Mouse (Mus musculus) liver, postnatal 0 days (tissue): ENCODE measurements around the gene Bmp7. TPM values are rescaled to one million over a fixed set of nuclear protein-coding genes. Genes with fewer than 3 reads are reported as not detected.
A peak's percentile ranks its signal among the peaks of the same experiment; 100 is the strongest.

ENCODE experiments used
- ATAC-seq: fragments of 200-750 bp; cut with Nextera tagmentation; 2 replicates; pipeline ENCODE4 v1.8.0; 2017; ENCODE audit warnings: mild to moderate bottlenecking, moderate library complexity
- DNase-seq: peaks from one replicate; pipeline ENCODE4 v3.0.0-alpha.2; 2016
- H3K27ac ChIP-seq: fragments of 300-500 bp; sonication (generic); 2 replicates; pipeline ENCODE4 v1.5.1; 2014; ENCODE audit warnings: antibody characterized with exemption, moderate library complexity, mild to moderate bottlenecking, low read depth
- H3K27me3 ChIP-seq: fragments of 300-500 bp; sonication (generic); 2 replicates; pipeline ENCODE4 v1.6.1; 2014; ENCODE audit warnings: low read length, control low read depth, mixed read lengths; ENCODE audit not compliant: insufficient read depth
- H3K36me3 ChIP-seq: fragments of 300-500 bp; sonication (generic); replicated peaks from 2 replicates; pipeline ENCODE4 v1.6.1; 2014; ENCODE audit warnings: mild to moderate bottlenecking, control low read depth, low read length, moderate library complexity, mixed read lengths; ENCODE audit not compliant: insufficient read depth
- H3K4me1 ChIP-seq: fragments of 300-500 bp; sonication (generic); 2 replicates; pipeline ENCODE4 v1.6.1; 2014; ENCODE audit warnings: antibody characterized with exemption, mild to moderate bottlenecking, control low read depth; ENCODE audit not compliant: insufficient read depth
- H3K4me2 ChIP-seq: fragments of 300-500 bp; sonication (generic); 2 replicates; pipeline ENCODE4 v1.6.1; 2014; ENCODE audit warnings: low read depth, mild to moderate bottlenecking, low read length, moderate library complexity, mixed read lengths
- H3K4me3 ChIP-seq: fragments of 300-500 bp; sonication (generic); 2 replicates; pipeline ENCODE4 v1.5.1; 2014; ENCODE audit warnings: low read depth, low read length
- H3K9ac ChIP-seq: fragments of 300-500 bp; sonication (generic); replicated peaks from 2 replicates; pipeline ENCODE4 v1.6.1; 2014; ENCODE audit warnings: mild to moderate bottlenecking, moderate library complexity
- H3K9me3 ChIP-seq: fragments of 300-500 bp; sonication (generic); 2 replicates; pipeline ENCODE4 v1.6.1; 2016; ENCODE audit warnings: mild to moderate bottlenecking, control low read depth, low read length, mixed read lengths
- CTCF ChIP-seq: sonication (generic); IDR thresholded peaks from 2 replicates; pipeline ENCODE4 v1.5.1; 2016; ENCODE audit warnings: antibody characterized with exemption, low read depth
- EP300 ChIP-seq: IDR thresholded peaks from 2 replicates; pipeline ENCODE4 v1.6.1; 2016; ENCODE audit warnings: antibody characterized with exemption, low read depth, mild to moderate bottlenecking
- WGBS: fragments of 180-500 bp; shearing (Covaris S2); extraction: QIAGEN DNeasy Blood & Tissue Kit; methylation state at CpG from one replicate; pipeline ENCODE4 v1.1.7; 2014; ENCODE audit not compliant: insufficient replicate concordance; 5-methylcytosine and 5-hydroxymethylcytosine counted together
- polyA plus RNA-seq: library from polyadenylated mRNA; unstranded; fragments of >200 nt; fragmentation: Nextera tagmentation; extraction: Ambion mirVana; gene quantifications from 2 replicates; pipeline ENCODE4 v1.2.1, GENCODE M21; 2015

Gene Bmp7
- polyA plus RNA-seq, 1 experiment from 2014 or later: 0.32 TPM

GRCm38 (mm10) chr2:172863469-172863856 lies 76.7 kb downstream of the Bmp7 start:
- no peak for TF ChIP-seq CTCF
- TF ChIP-seq EP300: no peak
- Histone ChIP-seq H3K9ac (no peak overlapping the region), H3K4me1 (peaks cover 8% of the 10 kb centered on the region), H3K27me3 (0 out of 2 replicates have a peak, but pooled peaks cover 10% of the 10 kb centered on the region), H3K27ac (no peak overlapping the region), H3K4me3 (no peak overlapping the region), H3K9me3 (no peaks in the 10 kb centered on the region), H3K36me3 (no peaks in the 10 kb centered on the region), H3K4me2 (no peak overlapping the region)
- DNase-seq (no peak), ATAC-seq (no peak)
- WGBS: 48% methylated on average over 14 of the region's 14 CpGs

- DNase-seq (no peak), ATAC-seq (no peak)
- no peaks in the 10 kb centered on the region for H3K9me3 ChIP-seq
- 34% methylated on average over 29 of the region's 29 CpGs for WGBS
- H3K4me1 ChIP-seq: peaks cover 8% of the 10 kb centered on the region
- 0 out of 2 replicates have a peak, but pooled peaks cover 10% of the 10 kb centered on the region for H3K27me3 ChIP-seq
- no peak overlapping the region for H3K27ac ChIP-seq
- TF ChIP-seq EP300 (no peak), CTCF (no peak)
- no peaks in the 10 kb centered on the region for H3K36me3 ChIP-seq
- no peak overlapping the region for H3K4me3 ChIP-seq
- H3K9ac ChIP-seq: no peak overlapping the region
- H3K4me2 ChIP-seq: 0 out of 2 replicates have a peak overlapping the region, but pooled peaks have one; percentile 22
These were observed 77.2 kb downstream of the Bmp7 start for GRCm38 (mm10) chr2:172862850-172863468.

DNA sequence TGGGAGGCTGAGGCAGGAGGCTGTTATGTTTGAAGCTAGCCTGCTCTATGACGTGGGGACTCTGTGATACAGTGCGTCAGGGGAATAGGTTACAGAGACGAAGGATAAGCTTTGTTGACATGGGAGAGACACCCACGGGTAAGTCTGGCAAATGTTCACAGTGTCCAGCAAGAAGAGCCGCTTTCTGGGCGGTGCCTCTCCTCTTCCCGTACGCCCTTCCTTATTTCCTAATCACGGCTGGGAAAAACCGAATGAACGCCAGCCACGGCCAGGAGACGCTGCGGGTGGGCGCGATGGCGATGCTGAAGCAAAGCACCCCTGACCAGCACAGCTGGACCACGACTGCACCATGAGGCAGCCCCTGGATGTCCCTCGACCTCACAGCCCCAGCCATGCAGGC lies 77.7 kb downstream of the Bmp7 start:
- DNase-seq: no peak
- no peak for ATAC-seq
- TF ChIP-seq EP300 (no peak), CTCF (no peak)
- peaks cover 8% of the 10 kb centered on the region for H3K4me1 ChIP-seq
- no peaks in the 10 kb centered on the region for H3K36me3 ChIP-seq
- 53% methylated on average over 19 of the region's 19 CpGs for WGBS
- H3K27me3 ChIP-seq: 0 out of 2 replicates have a peak, but pooled peaks cover 10% of the 10 kb centered on the region
- H3K9me3 ChIP-seq: no peaks in the 10 kb centered on the region
- no peak overlapping the region for H3K4me2 ChIP-seq
- no peak overlapping the region for H3K27ac ChIP-seq
- no peak overlapping the region for H3K9ac ChIP-seq
- no peak overlapping the region for H3K4me3 ChIP-seq

- H3K4me2 ChIP-seq: no peak overlapping the region
- DNase-seq (no peak), ATAC-seq (no peak)
- H3K27ac ChIP-seq: no peak overlapping the region
- H3K27me3 ChIP-seq: 0 out of 2 replicates have a peak, but pooled peaks cover 10% of the 10 kb centered on the region
- H3K9me3 ChIP-seq: no peaks in the 10 kb centered on the region
- TF ChIP-seq EP300 (no peak), CTCF (no peak)
- WGBS: 57% methylated on average over 14 of the region's 14 CpGs
- H3K9ac ChIP-seq: no peak overlapping the region
- H3K4me1 ChIP-seq: peaks cover 10% of the 10 kb centered on the region
- no peaks in the 10 kb centered on the region for H3K36me3 ChIP-seq
- H3K4me3 ChIP-seq: no peak overlapping the region
These were observed 78.5 kb downstream of the Bmp7 start for GRCm38 (mm10) chr2:172861590-172861989.

GRCm38 (mm10) chr2:172860593-172860992 lies 79.5 kb downstream of the Bmp7 start:
- ATAC-seq (no peak), DNase-seq (no peak)
- H3K27me3 ChIP-seq: 0 out of 2 replicates have a peak, but pooled peaks cover 10% of the 10 kb centered on the region
- no peak overlapping the region for H3K9ac ChIP-seq
- TF ChIP-seq CTCF (no peak), EP300 (no peak)
- no peak overlapping the region for H3K4me2 ChIP-seq
- H3K27ac ChIP-seq: no peak overlapping the region
- WGBS: 77% methylated on average over 8 of the region's 8 CpGs
- H3K9me3 ChIP-seq: no peaks in the 10 kb centered on the region
- H3K36me3 ChIP-seq: no peaks in the 10 kb centered on the region
- peaks cover 11% of the 10 kb centered on the region for H3K4me1 ChIP-seq
- no peak overlapping the region for H3K4me3 ChIP-seq

DNA sequence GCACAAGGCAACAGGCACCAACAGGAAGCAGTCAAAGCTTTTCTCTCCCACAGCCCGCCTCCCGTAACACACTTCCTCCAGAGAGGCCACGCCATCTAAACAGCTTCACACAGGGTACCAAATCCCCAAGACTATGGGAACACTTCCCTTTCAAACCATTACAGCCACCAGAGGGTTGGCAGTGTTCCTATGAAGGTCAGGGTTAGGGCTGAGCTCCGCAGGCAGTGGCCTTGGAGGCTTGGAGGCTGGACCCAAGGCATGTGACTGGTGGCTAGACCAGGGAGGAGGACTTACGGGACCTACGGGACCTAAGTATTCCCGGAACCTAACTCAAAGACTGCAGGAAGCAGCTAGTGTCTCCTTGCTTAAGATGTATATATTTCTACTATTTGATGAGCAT lies 80.0 kb downstream of the Bmp7 start:
- H3K27me3 ChIP-seq: 0 out of 2 replicates have a peak, but pooled peaks cover 10% of the 10 kb centered on the region
- no peaks in the 10 kb centered on the region for H3K9me3 ChIP-seq
- no peak for ATAC-seq
- H3K36me3 ChIP-seq: no peaks in the 10 kb centered on the region
- H3K4me2 ChIP-seq: no peak overlapping the region
- 67% methylated on average over 7 of the region's 7 CpGs for WGBS
- H3K9ac ChIP-seq: no peak overlapping the region
- H3K27ac ChIP-seq: no peak overlapping the region
- TF ChIP-seq EP300 (no peak), CTCF (no peak)
- DNase-seq: no peak
- peaks cover 11% of the 10 kb centered on the region for H3K4me1 ChIP-seq
- no peak overlapping the region for H3K4me3 ChIP-seq
